Mouse (Mus musculus) lung, adult 2 months (tissue): ENCODE data around the gene Gm31371. TPM values are rescaled to one million over a fixed set of nuclear protein-coding genes. Genes with fewer than 3 reads are reported as not detected.
"Not testable (repeated sequence)": the region's sequence is repeated elsewhere in the genome, so short reads cannot be mapped to it uniquely, and the experiment has no call there.

Source experiments
- DNase-seq: peaks from one replicate; pipeline ENCODE4 v3.0.0; 2022
- H3K4me1 ChIP-seq: fragments of 200-500 bp; 2 replicates; pipeline ENCODE4 v1.6.1; 2011; ENCODE audit warnings: low read length; ENCODE audit not compliant: control insufficient read depth, insufficient read depth
- H3K4me3 ChIP-seq: fragments of 200-500 bp; replicated peaks from 2 replicates; pipeline ENCODE3; 2011; ENCODE audit warnings: low read depth, mild to moderate bottlenecking, control low read depth, low read length; ENCODE audit errors: extremely low read depth
- CTCF ChIP-seq: fragments of 200-500 bp; IDR thresholded peaks from 2 replicates; pipeline ENCODE4 v1.5.1; 2011; ENCODE audit warnings: mild to moderate bottlenecking, low read length, control low read depth; ENCODE audit not compliant: insufficient read depth
- POLR2A ChIP-seq: fragments of 200-500 bp; IDR thresholded peaks from 2 replicates; pipeline ENCODE4 v1.6.1; 2011; ENCODE audit warnings: low read depth, mild to moderate bottlenecking, control low read depth, low read length, borderline replicate concordance; ENCODE audit errors: extremely low read depth
- WGBS: fragments of 180-500 bp; shearing (Covaris S2); methylation state at CpG from one replicate; pipeline ENCODE4 v1.1.7; 2018; 5-methylcytosine and 5-hydroxymethylcytosine counted together
- polyA plus RNA-seq: library from polyadenylated mRNA; depleted of rRNA; stranded (reverse); fragments of >200 nt; gene quantifications from 2 replicates; pipeline ENCODE4 v1.2.3, GENCODE M21; 2012; rRNA removed

Gm31371 gene
- polyA plus RNA-seq, result not detected in 2 replicates

DNA sequence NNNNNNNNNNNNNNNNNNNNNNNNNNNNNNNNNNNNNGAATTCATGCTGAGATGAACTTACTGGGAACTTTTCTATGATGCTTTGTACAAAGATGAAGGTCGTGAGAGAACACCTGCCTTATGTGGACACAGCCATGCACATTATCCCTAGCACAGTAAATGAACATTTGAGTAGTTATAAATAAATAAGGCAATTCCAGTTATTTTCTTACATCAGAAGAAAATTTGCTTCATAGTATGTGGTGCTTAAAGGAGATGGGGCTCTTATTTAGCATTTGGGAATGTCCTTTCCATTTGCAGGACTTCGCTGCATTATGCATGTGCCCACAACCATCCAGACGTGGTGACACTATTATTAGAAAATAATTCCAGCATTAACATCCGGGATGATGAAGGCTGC is at the start of gene Gm31371:
Gene Gm31371, plus strand, starts transcription at position 301 of the 400 bp plus-strand sequence.
- H3K4me1 ChIP-seq, H3K4me3 ChIP-seq, DNase-seq: not testable (repeated sequence)
- 67% methylated on average over 3 of the region's 4 CpGs for WGBS

DNA sequence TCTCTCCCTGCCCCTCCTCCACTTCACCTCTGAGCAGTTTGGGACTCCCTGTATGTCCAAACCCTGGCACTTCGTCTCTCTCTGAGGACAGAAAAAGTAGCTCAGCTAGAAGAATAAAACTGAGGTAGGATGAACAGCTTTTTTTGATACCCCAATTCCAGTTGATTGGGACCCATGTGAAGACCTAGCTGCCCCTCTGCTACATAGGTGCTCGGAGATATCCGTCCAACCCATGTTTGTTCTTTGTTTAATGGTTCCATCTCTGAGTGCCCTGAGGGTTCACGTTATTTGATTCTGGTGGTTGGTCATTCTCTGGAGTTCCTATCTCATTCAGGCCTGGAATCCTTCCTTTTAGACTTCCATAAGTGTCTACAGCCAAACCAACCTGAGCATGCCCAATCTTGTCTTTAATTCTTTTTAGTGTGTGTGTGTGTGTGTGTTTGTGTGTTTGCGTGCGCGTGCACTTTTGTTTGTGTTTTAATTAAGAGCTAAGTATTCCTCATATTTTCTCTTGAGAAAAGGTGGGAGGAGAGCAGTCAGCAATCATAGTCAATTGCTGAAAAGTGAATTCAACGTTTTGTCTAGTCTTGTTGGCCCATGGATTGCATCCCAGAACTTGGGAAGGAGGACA is 3.3 kb downstream of the Gm31371 start:
- H3K4me3 ChIP-seq, DNase-seq, H3K4me1 ChIP-seq: not testable (repeated sequence)
- 76% methylated on average over 8 of the region's 8 CpGs for WGBS

DNA sequence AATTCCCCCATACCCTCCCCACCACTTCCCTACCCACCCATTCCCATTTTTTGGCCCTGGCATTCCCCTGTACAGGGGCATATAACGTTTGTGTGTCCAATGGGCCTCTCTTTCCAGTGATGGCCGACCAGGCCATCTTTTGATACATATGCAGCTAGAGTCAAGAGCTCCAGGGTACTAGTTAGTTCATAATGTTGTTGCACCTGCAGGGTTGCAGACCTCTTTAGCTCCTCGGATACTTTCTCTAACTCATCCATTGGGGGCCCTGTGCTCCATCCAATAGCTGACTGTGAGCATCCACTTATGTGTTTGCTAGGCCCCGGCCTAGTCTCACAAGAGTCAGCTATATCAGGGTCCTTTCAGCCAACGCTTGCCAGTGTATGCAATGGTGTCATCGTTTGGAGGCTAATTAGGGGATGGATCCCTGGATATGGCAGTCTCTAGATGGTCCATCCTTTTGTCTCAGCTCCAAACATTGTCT is 5.7 kb downstream of the Gm31371 start:
- H3K4me3 ChIP-seq, H3K4me1 ChIP-seq: not testable (repeated sequence)
- 73% methylated on average over 5 of the region's 6 CpGs for WGBS
- peak; percentile 17 for DNase-seq

DNA sequence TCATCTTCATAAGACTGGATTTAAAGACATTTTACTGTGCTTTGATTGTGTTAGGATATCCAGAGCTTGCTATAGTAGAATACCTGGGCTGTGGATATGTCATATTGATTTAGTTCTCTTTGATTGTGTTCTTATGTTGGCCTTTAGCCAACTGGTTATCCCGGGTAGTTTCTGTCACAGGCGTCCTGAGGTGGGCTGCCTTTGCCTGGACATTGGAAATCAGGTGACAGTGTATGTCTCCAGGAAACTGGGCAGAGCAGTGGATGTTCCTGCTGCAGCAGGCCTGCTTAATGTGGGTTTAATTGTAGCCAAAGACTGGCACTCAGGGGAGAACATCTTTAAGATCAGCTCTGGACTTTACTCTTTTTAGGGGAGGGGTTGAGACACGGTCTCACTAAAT is 15.9 kb downstream of the Gm31371 start:
- H3K4me3 ChIP-seq, H3K4me1 ChIP-seq, DNase-seq: not testable (repeated sequence)
- 67% methylated on average over 2 of the region's 3 CpGs for WGBS

DNA sequence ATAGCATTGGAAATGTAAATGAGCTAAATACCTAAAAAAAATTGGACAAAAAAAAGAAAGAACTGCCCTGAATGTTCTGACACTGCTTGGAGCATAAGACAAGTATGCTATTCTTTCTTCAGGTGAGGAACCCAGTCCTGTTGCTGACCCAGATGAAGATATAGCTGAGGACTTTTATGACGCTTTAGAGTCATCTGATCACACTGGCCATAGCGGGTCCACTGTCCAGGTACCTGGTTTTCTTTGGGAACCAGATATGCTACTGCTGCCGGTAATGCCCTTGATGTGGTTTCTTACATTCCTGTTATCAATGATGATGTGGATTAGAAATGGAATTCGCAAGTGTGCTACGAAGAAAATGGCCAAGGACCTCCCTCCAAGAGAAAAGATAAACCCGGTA is 31.1 kb downstream of the Gm31371 start:
- 88% methylated on average over 1 of the region's 6 CpGs for WGBS
- not testable (repeated sequence) for H3K4me3 ChIP-seq, DNase-seq, H3K4me1 ChIP-seq

DNA sequence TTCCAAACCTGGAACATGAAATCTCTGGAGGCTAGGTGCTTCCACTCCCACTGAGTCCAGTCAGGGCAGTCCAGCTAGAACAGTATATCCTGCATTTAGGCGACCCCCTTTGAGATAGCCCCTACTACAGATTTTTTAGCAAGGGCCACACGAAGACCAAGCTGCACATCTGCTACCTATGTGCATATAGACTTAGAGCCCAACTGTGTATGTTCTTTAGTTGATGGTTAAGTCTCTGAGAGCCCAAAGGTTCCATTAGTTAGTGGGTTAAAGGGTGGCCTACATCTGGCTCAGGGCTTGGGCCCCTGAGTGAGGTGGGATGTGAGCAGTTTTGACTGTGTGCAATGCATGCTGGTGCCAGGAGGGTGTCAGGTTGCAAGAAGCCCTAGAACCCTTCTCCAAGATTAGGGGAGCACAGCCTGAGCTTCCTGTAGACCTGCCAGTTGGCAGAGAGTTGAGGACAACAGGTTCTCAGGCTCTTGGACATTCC is 32.4 kb downstream of the Gm31371 start:
- not testable (repeated sequence) for H3K4me3 ChIP-seq, H3K4me1 ChIP-seq, DNase-seq
- 55% methylated on average over 2 of the region's 2 CpGs for WGBS

DNA sequence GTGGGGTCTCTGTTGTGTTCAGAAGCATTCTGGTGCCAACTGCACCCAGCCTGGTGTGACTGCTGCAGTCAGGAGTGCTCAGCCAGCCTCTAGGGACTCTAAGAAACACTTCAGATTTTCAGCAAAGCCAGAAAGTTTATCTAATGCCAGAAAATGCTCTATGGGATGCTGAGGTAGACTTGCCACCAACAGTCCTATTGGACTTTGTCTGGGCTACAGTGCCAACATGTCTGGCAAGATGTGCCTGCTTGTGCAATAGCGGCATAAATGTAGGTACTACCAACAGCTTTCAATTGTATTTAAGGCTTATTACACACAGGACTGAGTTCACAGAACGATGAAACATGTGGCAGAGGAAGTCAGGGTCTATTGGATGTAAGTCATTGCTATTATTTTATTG is 57.7 kb downstream of the Gm31371 start:
- DNase-seq, result no peak
- WGBS, result 65% methylated on average over 2 of the region's 2 CpGs
- no peak overlapping the region for H3K4me3 ChIP-seq
- H3K4me1 ChIP-seq, result no peaks in the 10 kb centered on the region
- TF ChIP-seq CTCF, result no peak
- TF ChIP-seq POLR2A, result no peak

DNA sequence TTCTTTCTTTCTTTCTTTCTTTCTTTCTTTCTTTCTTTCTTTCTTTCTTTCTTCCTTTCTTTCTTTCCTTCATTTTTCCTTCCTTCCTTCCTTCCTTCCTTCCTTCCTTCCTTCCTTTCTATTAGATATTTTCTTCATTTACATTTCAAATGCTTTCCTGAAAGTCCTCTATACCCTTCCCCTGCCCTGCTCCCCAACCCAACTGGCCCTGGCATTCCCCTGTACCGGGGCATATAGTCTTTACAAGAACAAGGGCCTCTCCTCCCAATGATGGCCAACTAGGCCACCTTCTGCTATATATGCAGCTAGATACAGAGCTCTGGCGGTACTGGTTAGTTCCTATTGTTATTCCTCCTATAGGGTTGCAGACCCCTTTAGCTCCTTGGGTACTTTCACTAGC is 60.6 kb downstream of the Gm31371 start:
- H3K4me3 ChIP-seq, H3K4me1 ChIP-seq: not testable (repeated sequence)
- peak; percentile 7 for DNase-seq
- 68% methylated on average over 2 of the region's 2 CpGs for WGBS

DNA sequence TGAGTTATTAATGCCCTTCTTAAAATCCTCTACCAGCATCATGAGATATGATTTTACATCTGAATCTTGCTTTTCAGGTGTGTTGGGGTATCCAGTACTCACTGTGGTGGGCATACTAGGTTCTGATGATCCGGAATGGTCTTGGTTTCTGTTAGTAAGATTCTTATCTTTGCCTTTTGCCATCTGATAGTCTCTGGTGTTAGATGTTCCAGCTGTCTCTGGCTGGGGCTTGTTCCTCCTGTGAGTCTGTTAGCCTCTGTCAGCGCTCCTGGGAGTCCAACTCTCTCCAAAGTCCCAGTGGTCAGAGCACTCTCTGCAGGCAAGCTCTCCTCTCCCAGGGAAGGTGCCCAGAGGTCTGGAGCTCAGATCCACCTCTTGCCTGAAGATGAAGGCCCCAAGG is 65.0 kb downstream of the Gm31371 start:
- WGBS, result 50% methylated on average over 2 of the region's 2 CpGs
- H3K4me3 ChIP-seq, H3K4me1 ChIP-seq: not testable (repeated sequence)
- DNase-seq, result peak; percentile 29

DNA sequence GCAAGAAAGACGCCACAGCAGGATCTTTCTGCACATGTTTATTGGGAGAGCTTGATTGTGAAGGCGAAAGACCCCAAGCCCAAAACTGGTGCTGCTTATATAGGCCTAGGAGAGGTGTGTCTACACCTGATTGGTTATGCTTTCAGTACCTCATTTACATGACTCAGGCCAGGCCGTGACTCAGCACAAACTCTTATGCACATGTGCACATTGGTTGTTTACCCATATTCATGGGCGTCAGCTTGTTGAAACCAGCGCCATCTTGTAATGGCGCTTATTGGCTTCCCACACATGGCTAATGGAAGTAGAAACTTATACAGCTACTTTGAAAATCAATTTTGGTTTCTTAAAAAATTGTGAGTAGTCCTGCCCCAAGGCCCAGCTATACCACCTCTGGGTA is 72.0 kb downstream of the Gm31371 start:
- not testable (repeated sequence) for H3K4me3 ChIP-seq, H3K4me1 ChIP-seq, DNase-seq
- 86% methylated on average over 6 of the region's 6 CpGs for WGBS

Other genes starting within 250 kb of the Gm31371 start
- gene 4930467E23Rik, start 173.8 kb upstream of the Gm31371 start, polyA plus RNA-seq, result not detected in 2 replicates